Mouse (Mus musculus): ENCODE measurements around the gene Nhlrc1. TPM values are rescaled to one million over a fixed set of nuclear protein-coding genes. Genes with fewer than 3 reads are reported as not detected.
A peak's percentile ranks its signal among the peaks of the same experiment; 100 is the strongest.

Gene Nhlrc1
- total and polyA plus RNA-seq, 2 experiments from 2014 or later = 16.2 to 19.9 TPM

DNA sequence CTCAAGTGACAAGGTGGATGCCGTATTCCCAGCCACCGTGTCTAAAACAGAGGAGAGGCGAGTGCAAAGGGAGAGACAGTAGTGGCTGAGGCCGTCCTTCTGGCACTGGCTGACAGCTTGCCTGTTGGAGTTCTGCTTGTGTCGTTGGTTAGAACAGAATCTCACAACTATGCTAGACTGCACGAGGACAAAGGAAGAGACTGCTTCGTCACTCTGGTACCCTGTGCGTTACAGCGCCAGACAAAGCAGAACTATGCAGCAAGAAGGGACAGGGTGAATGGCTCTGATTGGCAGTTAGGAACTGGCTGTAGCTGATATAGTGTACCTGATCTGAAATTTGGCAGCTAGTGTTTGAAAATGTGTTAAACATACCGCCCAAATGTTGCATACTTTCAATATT lies 39.3 kb upstream of the Nhlrc1 start:
- H3K9me3 ChIP-seq (ENCODE audit: low read length) = no peaks in the 10 kb centered on the region
- H3K27ac ChIP-seq (ENCODE audit: low read depth, low read length) = no peak overlapping the region
- DNase-seq (ENCODE audit: low spot score) (no peak), ATAC-seq (ENCODE audit: low FRiP score) (no peak)
- peaks cover 33% of the 10 kb centered on the region for H3K36me3 ChIP-seq (ENCODE audit: insufficient read depth, low read length)
- no peaks in the 10 kb centered on the region for H3K27me3 ChIP-seq (ENCODE audit: insufficient read depth, low read length)
- no peak overlapping the region for H3K4me3 ChIP-seq (ENCODE audit: low read depth, low read length)
- H3K4me2 ChIP-seq (ENCODE audit: low read depth, low read length, poor library complexity, severe bottlenecking) = no peak overlapping the region
- no peak for TF ChIP-seq CTCF (IDR thresholded peaks at IDR 0.05)
- WGBS = 49% methylated on average over 10 of the region's 10 CpGs
- H3K9ac ChIP-seq (replicated peaks; ENCODE audit: low read length, poor library complexity, severe bottlenecking) = no peak overlapping the region
- H3K4me1 ChIP-seq (ENCODE audit: insufficient read depth, low read length) = no peaks in the 10 kb centered on the region

DNA sequence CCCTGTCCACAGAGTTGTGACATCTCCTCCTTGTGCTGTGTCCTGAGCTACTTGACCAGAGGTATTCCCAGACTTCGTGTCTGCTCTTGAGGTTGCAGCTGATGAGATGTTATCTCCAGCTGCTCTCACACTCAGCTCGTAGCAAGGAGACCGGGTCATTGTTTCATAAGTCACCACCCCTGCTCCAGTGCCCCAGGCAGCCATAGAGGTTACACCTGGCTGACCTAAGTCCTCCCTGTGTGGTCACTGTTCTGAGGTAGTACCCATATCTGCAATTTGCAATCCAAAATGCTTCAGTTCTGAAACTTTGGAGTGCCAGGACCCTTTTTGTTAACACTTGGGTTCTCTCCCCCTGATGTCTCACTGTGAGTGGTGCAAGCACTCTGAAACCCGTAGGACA lies 35.4 kb upstream of the Nhlrc1 start:
- peaks cover 25% of the 10 kb centered on the region for H3K36me3 ChIP-seq (ENCODE audit: insufficient read depth, low read length)
- TF ChIP-seq CTCF (IDR thresholded peaks at IDR 0.05) = no peak
- H3K4me2 ChIP-seq (ENCODE audit: low read depth, low read length, poor library complexity, severe bottlenecking) = no peak overlapping the region
- no peaks in the 10 kb centered on the region for H3K27me3 ChIP-seq (ENCODE audit: insufficient read depth, low read length)
- no peak overlapping the region for H3K27ac ChIP-seq (ENCODE audit: low read depth, low read length)
- H3K4me3 ChIP-seq (ENCODE audit: low read depth, low read length) = no peak overlapping the region
- H3K4me1 ChIP-seq (ENCODE audit: insufficient read depth, low read length) = no peaks in the 10 kb centered on the region
- WGBS = 87% methylated on average over 4 of the region's 4 CpGs
- DNase-seq (ENCODE audit: low spot score) (no peak), ATAC-seq (ENCODE audit: low FRiP score) (no peak)
- H3K9me3 ChIP-seq (ENCODE audit: low read length) = no peaks in the 10 kb centered on the region
- H3K9ac ChIP-seq (replicated peaks; ENCODE audit: low read length, poor library complexity, severe bottlenecking) = no peak overlapping the region

- no peak overlapping the region for H3K4me3 ChIP-seq (ENCODE audit: low read depth, low read length)
- ATAC-seq (ENCODE audit: low FRiP score) = no peak
- no peak for TF ChIP-seq CTCF (IDR thresholded peaks at IDR 0.05)
- no peak overlapping the region for H3K9ac ChIP-seq (replicated peaks; ENCODE audit: low read length, poor library complexity, severe bottlenecking)
- no peaks in the 10 kb centered on the region for H3K27me3 ChIP-seq (ENCODE audit: insufficient read depth, low read length)
- peaks cover 18% of the 10 kb centered on the region for H3K36me3 ChIP-seq (ENCODE audit: insufficient read depth, low read length)
- no peak for DNase-seq (ENCODE audit: low spot score)
- H3K9me3 ChIP-seq (ENCODE audit: low read length) = no peaks in the 10 kb centered on the region
- 90% methylated on average over 4 of the region's 4 CpGs for WGBS
- no peak overlapping the region for H3K27ac ChIP-seq (ENCODE audit: low read depth, low read length)
- no peaks in the 10 kb centered on the region for H3K4me1 ChIP-seq (ENCODE audit: insufficient read depth, low read length)
- no peak overlapping the region for H3K4me2 ChIP-seq (ENCODE audit: low read depth, low read length, poor library complexity, severe bottlenecking)
These were observed 33.3 kb upstream of the Nhlrc1 start for GRCm38 (mm10) chr13:47047996-47048395.

DNA sequence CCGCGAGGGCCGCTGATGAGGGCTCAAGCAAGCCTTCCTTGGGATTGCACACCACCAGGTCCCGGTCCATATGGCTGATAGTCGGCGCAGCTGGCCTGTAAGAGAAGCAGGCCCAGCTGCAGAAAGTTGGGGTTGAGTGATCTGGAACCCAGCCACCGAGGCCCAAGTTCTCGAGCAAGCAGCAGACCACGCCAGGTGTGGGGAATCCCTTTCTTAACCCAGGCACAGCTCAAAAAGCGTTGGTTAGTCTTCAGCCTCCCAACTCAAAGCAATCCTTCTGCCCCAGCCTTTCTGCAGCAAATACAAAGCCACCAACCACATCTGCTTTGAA lies 29.9 kb upstream of the Nhlrc1 start, which contains the start of gene Tpmt:
Tpmt (minus strand) TSS at position 121 of the 331 bp plus-strand sequence.
- ATAC-seq (ENCODE audit: low FRiP score) (no peak), DNase-seq (ENCODE audit: low spot score) (no peak)

GRCm38 (mm10) chr13:47043833-47044616 lies 29.4 kb upstream of the Nhlrc1 start:
- ATAC-seq (ENCODE audit: low FRiP score) = peak; percentile 26
- TF ChIP-seq CTCF (IDR thresholded peaks at IDR 0.05) = no peak
- H3K36me3 ChIP-seq (ENCODE audit: insufficient read depth, low read length) = no peaks in the 10 kb centered on the region

More for the DNA sequence above, 29.9 kb upstream of the Nhlrc1 start, which contains the start of gene Tpmt:
- peak within 1 kb of the TSS; percentile 97 for H3K4me2 ChIP-seq (ENCODE audit: low read depth, low read length, poor library complexity, severe bottlenecking)
- WGBS = 13% methylated on average over 10 of the region's 10 CpGs
- H3K9ac ChIP-seq (replicated peaks; ENCODE audit: low read length, poor library complexity, severe bottlenecking) = peak within 1 kb of the TSS; percentile 75
- TF ChIP-seq CTCF (IDR thresholded peaks at IDR 0.05) = no peak
- no peaks in the 10 kb centered on the region for H3K36me3 ChIP-seq (ENCODE audit: insufficient read depth, low read length)
- no peaks in the 10 kb centered on the region for H3K27me3 ChIP-seq (ENCODE audit: insufficient read depth, low read length)
- H3K4me3 ChIP-seq (ENCODE audit: low read depth, low read length) = peak within 1 kb of the TSS; percentile 89
- H3K4me1 ChIP-seq (ENCODE audit: insufficient read depth, low read length) = no peaks in the 10 kb centered on the region
- no peaks in the 10 kb centered on the region for H3K9me3 ChIP-seq (ENCODE audit: low read length)
- H3K27ac ChIP-seq (ENCODE audit: low read depth, low read length) = peak within 1 kb of the TSS; percentile 71

DNA sequence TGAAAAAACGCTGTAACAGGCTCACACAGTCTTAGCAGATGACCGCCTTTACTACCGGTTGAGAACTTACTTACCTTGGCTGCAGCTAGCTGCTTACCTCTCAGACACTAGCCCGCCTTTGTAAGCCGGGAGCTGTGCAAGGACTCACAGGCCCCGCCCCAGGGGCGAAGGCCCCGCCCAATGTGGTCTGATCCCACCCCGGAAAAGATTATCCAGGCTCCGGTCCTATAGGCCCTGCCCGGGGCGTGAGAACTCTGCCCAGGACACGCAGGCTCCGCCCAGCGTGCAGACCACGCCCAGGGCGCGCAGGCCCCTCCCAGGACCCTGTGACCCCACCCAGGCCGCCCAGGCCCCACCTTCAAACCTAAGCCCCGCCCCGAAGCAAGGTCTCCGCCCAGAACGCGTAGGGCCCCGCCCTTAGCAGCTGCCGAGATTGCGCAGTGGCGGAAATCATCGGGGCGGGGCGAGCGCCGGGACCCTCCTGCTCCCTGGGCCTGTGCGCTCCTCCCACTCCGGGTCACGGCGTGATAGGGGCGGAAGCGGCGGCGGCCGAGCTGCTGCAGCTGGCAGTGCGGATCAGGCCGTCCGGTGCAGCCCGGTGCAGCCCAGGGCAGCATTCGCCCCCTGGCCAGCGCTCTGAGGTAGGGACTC lies 28.5 kb upstream of the Nhlrc1 start, which contains the start of gene Kdm1b:
Kdm1b (plus strand) TSS at position 470 of the 651 bp plus-strand sequence.
- H3K4me3 ChIP-seq (ENCODE audit: low read depth, low read length) = peak within 1 kb of the TSS; percentile 89
- H3K9me3 ChIP-seq (ENCODE audit: low read length) = no peaks in the 10 kb centered on the region
- peak within 1 kb of the TSS; percentile 75 for H3K9ac ChIP-seq (replicated peaks; ENCODE audit: low read length, poor library complexity, severe bottlenecking)
- no peaks in the 10 kb centered on the region for H3K36me3 ChIP-seq (ENCODE audit: insufficient read depth, low read length)
- TF ChIP-seq CTCF (IDR thresholded peaks at IDR 0.05) = no peak
- WGBS = under 1% methylated on average over 47 of the region's 48 CpGs
- no peaks in the 10 kb centered on the region for H3K4me1 ChIP-seq (ENCODE audit: insufficient read depth, low read length)
- peak within 1 kb of the TSS; percentile 71 for H3K27ac ChIP-seq (ENCODE audit: low read depth, low read length)
- DNase-seq (ENCODE audit: low spot score) (peak; percentile 97), ATAC-seq (ENCODE audit: low FRiP score) (peak; percentile 94)
- peak within 1 kb of the TSS; percentile 97 for H3K4me2 ChIP-seq (ENCODE audit: low read depth, low read length, poor library complexity, severe bottlenecking)
- no peaks in the 10 kb centered on the region for H3K27me3 ChIP-seq (ENCODE audit: insufficient read depth, low read length)

More at GRCm38 (mm10) chr13:47043833-47044616, 29.4 kb upstream of the Nhlrc1 start:
- H3K27me3 ChIP-seq (ENCODE audit: insufficient read depth, low read length) = no peaks in the 10 kb centered on the region
- under 1% methylated on average over 44 of the region's 45 CpGs for WGBS
- H3K4me1 ChIP-seq (ENCODE audit: insufficient read depth, low read length) = no peaks in the 10 kb centered on the region
- H3K4me3 ChIP-seq (ENCODE audit: low read depth, low read length) = peak overlapping the region; percentile 89
- peak overlapping the region; percentile 75 for H3K9ac ChIP-seq (replicated peaks; ENCODE audit: low read length, poor library complexity, severe bottlenecking)
- DNase-seq (ENCODE audit: low spot score) = no peak
- peak overlapping the region; percentile 97 for H3K4me2 ChIP-seq (ENCODE audit: low read depth, low read length, poor library complexity, severe bottlenecking)
- H3K27ac ChIP-seq (ENCODE audit: low read depth, low read length) = peak overlapping the region; percentile 71
- no peaks in the 10 kb centered on the region for H3K9me3 ChIP-seq (ENCODE audit: low read length)

All from midbrain, postnatal 0 days (tissue).